Comparison of ENCODE assay signal across 22 mouse cellular contexts in genomic region chr16:17694860-17695259, GRCm38 (mm10). TPM values are rescaled to one million over a fixed set of nuclear protein-coding genes. Genes with fewer than 3 reads are reported as not detected.
"Had no signal": no experiment of that assay in that cellular context is flagged by ENCODE, and none has a peak within 500 bp of the region (broad histone marks: within the 10 kb centered on the region; RNA-seq: fewer than 3 reads in every experiment).

No protein-coding gene starts in this region.

- H3K27me3 ChIP-seq: limb, embryonic 13.5 days; liver, embryonic 15.5 days; midbrain, embryonic 12.5 days; midbrain, embryonic 15.5 days; neural tube, embryonic 12.5 days; neural tube, embryonic 15.5 days had no signal

- DNase-seq: kidney, adult 18-20 months; kidney, postnatal 25 days; layer of hippocampus, adult 9-11 months; lung, adult 2 months; right cerebral cortex, adult 18-20 months; right cerebral cortex, postnatal 14 days; thymus, adult 2 months; thymus, postnatal 14 days; thymus, postnatal 4 days had no signal

- H3K9me3 ChIP-seq: limb, embryonic 10.5 days; limb, embryonic 13.5 days; liver, embryonic 15.5 days; midbrain, embryonic 12.5 days; midbrain, embryonic 15.5 days; neural tube, embryonic 12.5 days; neural tube, embryonic 15.5 days had no signal

- H3K9ac ChIP-seq: limb, embryonic 13.5 days; liver, embryonic 15.5 days; midbrain, embryonic 12.5 days; midbrain, embryonic 15.5 days; neural tube, embryonic 12.5 days; neural tube, embryonic 15.5 days had no signal

- H3K27ac ChIP-seq: kidney, postnatal 0 days; layer of hippocampus, adult 2 months; limb, embryonic 10.5 days; limb, embryonic 13.5 days; liver, embryonic 15.5 days; macrophage; midbrain, embryonic 12.5 days; midbrain, embryonic 15.5 days; neural tube, embryonic 12.5 days; neural tube, embryonic 15.5 days; stomach, postnatal 0 days had no signal

- H3K4me1 ChIP-seq: limb, embryonic 10.5 days; limb, embryonic 13.5 days; liver, embryonic 15.5 days; midbrain, embryonic 12.5 days; midbrain, embryonic 15.5 days; neural tube, embryonic 12.5 days; neural tube, embryonic 15.5 days had no signal

- H3K4me3 ChIP-seq: layer of hippocampus, adult 2 months; limb, embryonic 10.5 days; limb, embryonic 13.5 days; liver, embryonic 15.5 days; midbrain, embryonic 12.5 days; midbrain, embryonic 15.5 days; neural tube, embryonic 12.5 days; neural tube, embryonic 15.5 days had no signal

- ATAC-seq: midbrain, embryonic 15.5 days had no signal

- H3K4me2 ChIP-seq: limb, embryonic 13.5 days; liver, embryonic 11.5 days; liver, embryonic 15.5 days; midbrain, embryonic 12.5 days; midbrain, embryonic 15.5 days; neural tube, embryonic 12.5 days; neural tube, embryonic 15.5 days had no signal

RNA-seq across cellular contexts. Expression of gene Ccdc74a, which starts 48.6 kb away (rescaled TPM):
- total RNA-seq: megakaryocyte, adult 5-6 weeks had no signal
